In the genomic region with DNA sequence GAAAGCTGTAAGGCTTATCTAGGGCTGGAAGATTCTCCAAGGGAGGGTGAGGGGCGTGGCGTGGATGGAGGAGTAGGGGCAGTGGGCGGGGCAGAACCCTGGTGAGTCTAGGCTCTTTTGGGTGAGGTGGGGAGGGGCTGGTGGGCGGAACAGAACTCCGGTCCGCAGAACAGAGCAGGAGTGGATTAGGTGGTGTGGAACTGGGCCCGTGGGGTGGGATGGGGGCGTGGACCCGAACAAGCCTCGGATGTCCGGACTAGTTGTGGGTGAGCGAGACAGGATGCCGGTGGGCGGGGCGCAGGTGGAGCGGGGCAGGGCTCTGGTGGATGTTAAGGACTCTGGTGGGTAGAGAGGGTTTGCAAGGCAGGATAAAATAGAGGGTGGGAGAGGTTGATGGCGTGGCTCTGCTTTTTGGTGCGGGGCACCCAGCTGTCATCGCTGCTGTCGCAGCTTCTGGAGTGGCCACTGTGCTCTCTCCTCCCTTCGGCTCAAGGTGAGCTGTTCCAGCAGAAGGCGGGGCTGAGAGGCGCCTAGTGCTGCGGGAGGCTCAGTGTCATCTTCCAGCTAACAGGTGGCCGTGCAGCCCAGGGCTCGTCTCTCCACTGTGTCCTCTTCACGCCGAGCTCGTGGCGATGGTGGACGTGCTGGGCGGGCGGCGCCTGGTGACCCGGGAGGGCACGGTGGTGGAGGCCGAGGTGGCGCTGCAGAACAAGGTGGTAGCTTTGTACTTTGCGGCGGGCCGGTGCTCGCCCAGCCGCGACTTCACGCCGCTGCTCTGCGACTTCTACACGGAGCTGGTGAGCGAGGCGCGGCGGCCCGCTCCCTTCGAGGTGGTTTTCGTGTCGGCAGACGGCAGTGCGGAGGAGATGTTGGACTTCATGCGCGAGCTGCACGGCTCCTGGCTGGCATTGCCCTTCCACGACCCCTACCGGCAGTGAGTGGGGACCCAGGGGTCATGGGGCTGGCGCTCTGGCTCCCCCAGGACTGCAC, we compare ENCODE assay signal across 8 mouse cellular contexts. TPM values are rescaled to one million over a fixed set of nuclear protein-coding genes. Genes with fewer than 3 reads are reported as not detected.
DNase-seq lines count a peak whose midpoint lies in the region; TF ChIP-seq lines count a peak whose summit lies in the region.

A gene (plus strand): TSS at position 332 of the 990 bp plus-strand sequence.

- DNase-seq in adrenal gland, postnatal 14 days: peak; percentile 72
- DNase-seq in forebrain, embryonic 10.5 days (ENCODE audit: extremely low spot score, low spot score): peak; percentile 49
- peak; percentile 69 for DNase-seq in heart, postnatal 4 days
- peak; percentile 46 for DNase-seq in left cerebral cortex, postnatal 4 days
- DNase-seq in mesoderm, embryonic 11.5 days (ENCODE audit: low read depth, low spot score): peak; percentile 58
- DNase-seq in right cerebral cortex, postnatal 4 days: peak; percentile 47
- DNase-seq in urinary bladder, postnatal 4 days (ENCODE audit: low spot score in 2 of 2): peak; percentile 54 to 72

- WGBS in forebrain, embryonic 10.5 days: under 1% methylated on average over 64 of the region's 64 CpGs

- H3K9ac ChIP-seq in ES-Bruce4 (ENCODE audit: low read depth, poor library complexity, severe bottlenecking): 0 out of 2 replicates have a peak within 1 kb of the TSS, but pooled peaks have one; percentile 22

- peak; percentile 62 for TF ChIP-seq CTCF in ES-Bruce4 (IDR thresholded peaks at IDR 0.05; ENCODE audit: low read depth, low read length)

- TF ChIP-seq EP300 in ES-Bruce4 (IDR thresholded peaks at IDR 0.05; ENCODE audit: insufficient read depth, low read depth, low read length): 0 out of 2 replicates have a peak, but pooled peaks have one; percentile 12

- H3K9me3 ChIP-seq in ES-Bruce4 (replicated peaks; ENCODE audit: control insufficient read depth, insufficient read depth, low read length, poor library complexity, severe bottlenecking): no peaks in the 10 kb centered on the region
- peaks cover 3% of the 10 kb centered on the region; the same call in 1 of the 2 replicates for H3K9me3 ChIP-seq in forebrain, embryonic 10.5 days

- TF ChIP-seq POLR2A in ES-Bruce4 (IDR thresholded peaks at IDR 0.05; ENCODE audit: insufficient read depth, low read length): no peak

- peaks cover 2% of the 10 kb centered on the region for H3K4me1 ChIP-seq in ES-Bruce4 (ENCODE audit: control insufficient read depth, insufficient read depth, low read length)
- peaks cover 25% of the 10 kb centered on the region for H3K4me1 ChIP-seq in forebrain, embryonic 10.5 days

- H3K4me3 ChIP-seq in ES-Bruce4 (ENCODE audit: low read depth, low read length): peak within 1 kb of the TSS; percentile 72
- H3K4me3 ChIP-seq in forebrain, embryonic 10.5 days: peak within 1 kb of the TSS; percentile 60

- no peak within 1 kb of the TSS for H3K27ac ChIP-seq in ES-Bruce4 (ENCODE audit: insufficient read depth, low read length)
- peak within 1 kb of the TSS; percentile 17 for H3K27ac ChIP-seq in forebrain, embryonic 10.5 days

- intact Hi-C loops in left cerebral cortex, postnatal 4 days (cut with DNase I): no loop called here

- no peaks in the 10 kb centered on the region for H3K27me3 ChIP-seq in ES-Bruce4 (ENCODE audit: control insufficient read depth, insufficient read depth, low read length, poor library complexity, severe bottlenecking)
- peaks cover 52% of the 10 kb centered on the region for H3K27me3 ChIP-seq in forebrain, embryonic 10.5 days (ENCODE audit: poor library complexity, severe bottlenecking)

- H3K36me3 ChIP-seq in ES-Bruce4 (ENCODE audit: control insufficient read depth, insufficient read depth, low read length, poor library complexity, severe bottlenecking): no peaks in the 10 kb centered on the region
- H3K36me3 ChIP-seq in forebrain, embryonic 10.5 days (replicated peaks): no peaks in the 10 kb centered on the region

RNA-seq across cellular contexts. Expression of the gene that starts here (rescaled TPM):
- polyA plus RNA-seq in ES-Bruce4 (2011; ENCODE audit: insufficient read depth, insufficient read length, low read depth, missing spikeins): 2.4 and 2.6 TPM in 2 replicates
- total RNA-seq in adrenal gland, postnatal 14 days (2021): 0.56 and 0.64 TPM in 2 replicates
- 0.49 and 0.56 TPM in 2 replicates for polyA plus RNA-seq in forebrain, embryonic 10.5 days (2016; fragmentation: Nextera tagmentation; extraction: Ambion mirVana)
- 1 to 10 TPM; 1.6 to 1.7 TPM for total RNA-seq in heart, postnatal 4 days (2021)
- 1 to 10 TPM; 1.8 to 4.5 TPM for total RNA-seq in left cerebral cortex, postnatal 4 days (2021)

Comparison
In these comparisons a context has a peak if more than half of its experiments do, and no peak if none do; other contexts are left out.
1. Peak in DNase-seq in adrenal gland, postnatal 14 days; RNA of the gene not detected or under 1 TPM.
2. Peak in DNase-seq, H3K4me3 ChIP-seq and H3K27ac ChIP-seq in forebrain, embryonic 10.5 days; RNA of the gene not detected or under 1 TPM.